Mouse (Mus musculus): ENCODE data around the gene Tgif2.

DNA sequence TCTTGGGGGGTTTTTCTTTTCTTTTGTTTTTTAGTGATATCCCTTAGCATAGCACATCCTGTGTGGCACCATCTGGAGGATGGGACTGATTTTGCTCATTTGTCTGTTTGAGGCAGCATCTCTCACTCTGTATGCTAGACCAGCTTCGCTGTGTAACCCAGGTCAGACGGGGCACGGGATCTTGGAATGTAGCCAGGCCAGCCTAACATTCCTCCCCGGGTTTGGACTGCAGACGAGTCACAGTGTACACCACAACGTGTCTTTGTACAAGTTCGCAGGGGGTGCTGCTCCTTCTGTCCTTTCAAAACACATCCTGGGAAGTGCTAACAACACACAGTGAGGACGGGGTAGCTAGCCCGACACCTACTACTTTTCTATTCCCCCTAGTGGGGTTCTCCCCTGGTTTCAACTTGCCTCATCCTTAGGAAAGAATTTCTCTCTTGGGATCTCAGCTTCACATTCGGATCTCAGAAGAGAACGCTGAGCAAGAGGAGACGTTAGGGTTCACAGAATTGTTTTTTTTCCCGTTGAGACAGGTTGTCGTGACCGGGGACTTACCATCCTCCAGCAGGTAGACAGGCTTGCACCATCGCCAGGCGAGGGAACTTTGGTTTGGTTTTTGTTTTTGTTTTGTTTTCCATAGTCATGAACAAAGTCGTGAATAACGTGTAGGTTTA, 22.4 kb downstream of the Tgif2 start:
- TF ChIP-seq CTCF (IDR thresholded peaks at IDR 0.05; ENCODE audit: low read depth, low read length) (no peak), POLR2A (IDR thresholded peaks at IDR 0.05; ENCODE audit: extremely low read depth, insufficient read depth, low read length) (no peak)
